Mouse (Mus musculus): ENCODE data around the gene Ppp2r2c.
"Not testable (repeated sequence)": the region's sequence is repeated elsewhere in the genome, so short reads cannot be mapped to it uniquely, and the experiment has no call there.

The Ppp2r2c gene

GRCm38 (mm10) chr5:36922811-36923210 lies 54.5 kb downstream of the Ppp2r2c start:
- in situ Hi-C loops (cut with MboI, MseI): loop anchor here (10.0 to 25.0 kb wide), 2 partner anchors 889 to 1852 kb away; partner anchors contain the start of gene Msx1

GRCm38 (mm10) chr5:36923826-36924700 lies 55.8 kb downstream of the Ppp2r2c start:
- in situ Hi-C loops (cut with MboI, MseI): loop anchor here (10.0 to 25.0 kb wide), 2 partner anchors 888 to 1851 kb away; partner anchors contain the start of gene Msx1

- in situ Hi-C loops (cut with MboI, MseI): loop anchor here (5.0 to 10.0 kb wide), 2 partner anchors 76 to 1846 kb away; no protein-coding TSS in a partner anchor
Measured at GRCm38 (mm10) chr5:36928701-36929100, 60.4 kb downstream of the Ppp2r2c start.

- in situ Hi-C loops (cut with MboI, MseI): loop anchor here (5.0 to 10.0 kb wide), 2 partner anchors 77 to 1845 kb away; no protein-coding TSS in a partner anchor
Measured at GRCm38 (mm10) chr5:36929376-36929775, 61.1 kb downstream of the Ppp2r2c start.

GRCm38 (mm10) chr5:36933383-36933782 lies 65.1 kb downstream of the Ppp2r2c start:
- in situ Hi-C loops (cut with MboI, MseI): no loop called here

- in situ Hi-C loops (cut with MboI, MseI): no loop called here
Measured at GRCm38 (mm10) chr5:36935486-36936473, 67.5 kb downstream of the Ppp2r2c start.

- in situ Hi-C loops (cut with MboI, MseI): no loop called here
Measured at GRCm38 (mm10) chr5:36936548-36936947, 68.2 kb downstream of the Ppp2r2c start.

GRCm38 (mm10) chr5:36938021-36938420 lies 69.7 kb downstream of the Ppp2r2c start:
- in situ Hi-C loops (cut with MboI, MseI): no loop called here

GRCm38 (mm10) chr5:36938991-36939390 lies 70.7 kb downstream of the Ppp2r2c start:
- in situ Hi-C loops (cut with MboI, MseI): not testable (repeated sequence)

- in situ Hi-C loops (cut with MboI, MseI): no loop called here
Measured at GRCm38 (mm10) chr5:36942446-36942845, 74.1 kb downstream of the Ppp2r2c start.

- in situ Hi-C loops (cut with MboI, MseI): no loop called here
Measured at GRCm38 (mm10) chr5:36944552-36944951, 76.2 kb downstream of the Ppp2r2c start.

GRCm38 (mm10) chr5:36945102-36945701 lies 76.9 kb downstream of the Ppp2r2c start:
- in situ Hi-C loops (cut with MboI, MseI): no loop called here

- in situ Hi-C loops (cut with MboI, MseI): no loop called here
Measured at GRCm38 (mm10) chr5:36945713-36946112, 77.4 kb downstream of the Ppp2r2c start.

- in situ Hi-C loops (cut with MboI, MseI): no loop called here
Measured at GRCm38 (mm10) chr5:36946445-36946844, 78.1 kb downstream of the Ppp2r2c start.

GRCm38 (mm10) chr5:36948831-36949230 lies 80.5 kb downstream of the Ppp2r2c start:
- in situ Hi-C loops (cut with MboI, MseI): no loop called here

GRCm38 (mm10) chr5:36950871-36951270 lies 82.6 kb downstream of the Ppp2r2c start:
- in situ Hi-C loops (cut with MboI, MseI): loop anchor here (5.0 kb wide), 1 partner anchor 156 kb away; no protein-coding TSS in a partner anchor

GRCm38 (mm10) chr5:36952311-36952710 lies 84.0 kb downstream of the Ppp2r2c start:
- in situ Hi-C loops (cut with MboI, MseI): loop anchor here (5.0 kb wide), 1 partner anchor 155 kb away; no protein-coding TSS in a partner anchor

GRCm38 (mm10) chr5:36955366-36955765 lies 87.1 kb downstream of the Ppp2r2c start:
- in situ Hi-C loops (cut with MboI, MseI): loop anchor here (5.0 kb wide), 1 partner anchor 42 kb away; no protein-coding TSS in a partner anchor

GRCm38 (mm10) chr5:36958837-36959236 lies 90.5 kb downstream of the Ppp2r2c start:
- in situ Hi-C loops (cut with MboI, MseI): loop anchor here (5.0 kb wide), 1 partner anchor 38 kb away; no protein-coding TSS in a partner anchor

- in situ Hi-C loops (cut with MboI, MseI): no loop called here
Measured at GRCm38 (mm10) chr5:36960501-36960900, 92.2 kb downstream of the Ppp2r2c start.

- in situ Hi-C loops (cut with MboI, MseI): no loop called here
Measured at GRCm38 (mm10) chr5:36971587-36971986, 103.3 kb downstream of the Ppp2r2c start.

Data from T-helper 1 cell (primary cell).